Mouse (Mus musculus) ES-Bruce4 (cell line): ENCODE measurements around the gene Ypel3.

Source experiments
- CTCF ChIP-seq: IDR thresholded peaks from one replicate; pipeline ENCODE4 v1.8.1; 2011; ENCODE audit warnings: low read depth, low read length
- POLR2A ChIP-seq: IDR thresholded peaks from one replicate; pipeline ENCODE4 v1.8.1; 2011; ENCODE audit warnings: low read length; ENCODE audit not compliant: insufficient read depth

- TF ChIP-seq POLR2A (no peak), CTCF (no peak)
These were observed 39.7 kb downstream of the Ypel3 start for GRCm38 (mm10) chr7:126816494-126816893.
